Mouse (Mus musculus) limb, embryonic 14.5 days (tissue): Measurements from ENCODE around the gene Zbtb7a. TPM values are rescaled to one million over a fixed set of nuclear protein-coding genes. Genes with fewer than 3 reads are reported as not detected.

Experiments
- ATAC-seq: fragments of 200-750 bp; cut with Nextera tagmentation; 2 replicates; pipeline ENCODE4 v1.8.0; 2017; ENCODE audit warnings: low read depth, moderate number of reproducible peaks, moderate TSS enrichment; ENCODE audit not compliant: low FRiP score
- DNase-seq: peaks from one replicate; pipeline ENCODE4 v3.0.0-alpha.2; 2015; ENCODE audit warnings: low spot score
- H3K27ac ChIP-seq: fragments of 300-500 bp; sonication (generic); replicated peaks from 2 replicates; pipeline ENCODE4 v1.5.1; 2014; ENCODE audit warnings: low read depth, mild to moderate bottlenecking, low read length, moderate library complexity, mixed read lengths
- H3K27me3 ChIP-seq: fragments of 300-500 bp; sonication (generic); 2 replicates; pipeline ENCODE4 v1.6.1; 2014; ENCODE audit warnings: low read length, mixed read lengths; ENCODE audit not compliant: control insufficient read depth, insufficient read depth
- H3K36me3 ChIP-seq: fragments of 300-500 bp; sonication (generic); 2 replicates; pipeline ENCODE4 v1.6.1; 2014; ENCODE audit warnings: mild to moderate bottlenecking, low read length, moderate library complexity, mixed read lengths; ENCODE audit not compliant: control insufficient read depth, insufficient read depth
- H3K4me1 ChIP-seq: fragments of 300-500 bp; sonication (generic); 2 replicates; pipeline ENCODE4 v1.6.1; 2014; ENCODE audit warnings: antibody characterized with exemption, low read length, mixed read lengths; ENCODE audit not compliant: control insufficient read depth, insufficient read depth
- H3K4me2 ChIP-seq: fragments of 300-500 bp; sonication (generic); replicated peaks from 2 replicates; pipeline ENCODE4 v1.6.1; 2014; ENCODE audit warnings: low read depth, mild to moderate bottlenecking, low read length, moderate library complexity; ENCODE audit not compliant: severe bottlenecking
- H3K4me3 ChIP-seq: fragments of 300-500 bp; sonication (generic); replicated peaks from 2 replicates; pipeline ENCODE4 v1.5.1; 2014; ENCODE audit warnings: low read length
- H3K9ac ChIP-seq: fragments of 300-500 bp; sonication (generic); 2 replicates; pipeline ENCODE4 v1.6.1; 2014; ENCODE audit warnings: mild to moderate bottlenecking, low read depth, low read length, moderate library complexity; ENCODE audit not compliant: severe bottlenecking
- H3K9me3 ChIP-seq: fragments of 300-500 bp; sonication (generic); 2 replicates; pipeline ENCODE4 v1.6.1; 2016; ENCODE audit warnings: low read length; ENCODE audit not compliant: control insufficient read depth
- POLR2A ChIP-seq: fragments of 200-500 bp; IDR thresholded peaks from 2 replicates; pipeline ENCODE4 v1.8.0; 2012; ENCODE audit warnings: inconsistent platforms, mild to moderate bottlenecking, moderate library complexity, borderline replicate concordance; ENCODE audit not compliant: insufficient read depth, insufficient read length; ENCODE audit errors: extremely low read depth
- WGBS: fragments of 180-500 bp; shearing (Covaris S2); extraction: QIAGEN DNeasy Blood & Tissue Kit; methylation state at CpG from one replicate; pipeline ENCODE4 v1.1.7; 2014; 5-methylcytosine and 5-hydroxymethylcytosine counted together
- polyA plus RNA-seq, 2 experiments: library from polyadenylated mRNA; depleted of rRNA in 1 of 2; stranded (reverse) in 1 of 2; unstranded in 1 of 2; fragments of >200 nt; fragmentation: Nextera tagmentation in 1 of 2; extraction: Ambion mirVana in 1 of 2; gene quantifications; 2 replicates each; pipeline versions ENCODE4 v1.2.1 to v1.2.3; 2012 to 2014

The Zbtb7a gene
- polyA plus RNA-seq (2012; rRNA removed) (17.7 and 21.0 TPM in 2 replicates), polyA plus RNA-seq (2014; fragmentation: Nextera tagmentation; extraction: Ambion mirVana) (30.6 and 35.9 TPM in 2 replicates)

GRCm38 (mm10) chr10:81134966-81135681, at the start of gene Zbtb7a:
TSS of gene Zbtb7a (plus strand) at chr10:81135220.
- DNase-seq (no peak), ATAC-seq (no peak)
- peaks cover 29% of the 10 kb centered on the region for H3K4me1 ChIP-seq
- H3K4me2 ChIP-seq = peak within 1 kb of the TSS; percentile 96
- H3K9me3 ChIP-seq = no peaks in the 10 kb centered on the region
- no peaks in the 10 kb centered on the region for H3K36me3 ChIP-seq
- peak within 1 kb of the TSS; percentile 99 for H3K27ac ChIP-seq
- peak within 1 kb of the TSS; percentile 93 for H3K4me3 ChIP-seq
- no peak for TF ChIP-seq POLR2A
- peak within 1 kb of the TSS; percentile 96 for H3K9ac ChIP-seq
- peaks cover 23% of the 10 kb centered on the region for H3K27me3 ChIP-seq
- 2% methylated on average over 40 of the region's 41 CpGs for WGBS

- Histone ChIP-seq H3K4me2 (no peak overlapping the region), H3K27ac (no peak overlapping the region), H3K27me3 (no peaks in the 10 kb centered on the region), H3K9ac (no peak overlapping the region), H3K9me3 (no peaks in the 10 kb centered on the region), H3K4me1 (peaks cover 6% of the 10 kb centered on the region; the same call in 1 of the 2 replicates), H3K4me3 (no peak overlapping the region), H3K36me3 (peaks cover 5% of the 10 kb centered on the region; the same call in 1 of the 2 replicates)
- ATAC-seq = no peak
- 38% methylated on average over 2 of the region's 2 CpGs for WGBS
- no peak for TF ChIP-seq POLR2A
- DNase-seq = no peak
These were observed 48.0 kb upstream of the Zbtb7a start for GRCm38 (mm10) chr10:81087021-81087420.

- WGBS = 47% methylated on average over 2 of the region's 2 CpGs
- Histone ChIP-seq H3K4me2 (no peak overlapping the region), H3K9ac (no peak overlapping the region), H3K9me3 (no peaks in the 10 kb centered on the region), H3K4me1 (peaks cover 6% of the 10 kb centered on the region; the same call in 1 of the 2 replicates), H3K27ac (no peak overlapping the region), H3K36me3 (no peaks in the 10 kb centered on the region), H3K4me3 (no peak overlapping the region), H3K27me3 (no peaks in the 10 kb centered on the region)
- no peak for TF ChIP-seq POLR2A
- peak; percentile 32 for DNase-seq
- no peak for ATAC-seq
These were observed 45.8 kb upstream of the Zbtb7a start for GRCm38 (mm10) chr10:81089216-81089615.

GRCm38 (mm10) chr10:81090621-81091020, 44.4 kb upstream of the Zbtb7a start:
- Histone ChIP-seq H3K4me2 (no peak overlapping the region), H3K27ac (no peak overlapping the region), H3K4me1 (peaks cover 6% of the 10 kb centered on the region; the same call in 1 of the 2 replicates), H3K9ac (no peak overlapping the region), H3K4me3 (no peak overlapping the region), H3K27me3 (no peaks in the 10 kb centered on the region), H3K36me3 (no peaks in the 10 kb centered on the region), H3K9me3 (no peaks in the 10 kb centered on the region)
- ATAC-seq (no peak), DNase-seq (no peak)
- 76% methylated on average over 7 of the region's 7 CpGs for WGBS
- TF ChIP-seq POLR2A = no peak

GRCm38 (mm10) chr10:81092465-81093250, 42.4 kb upstream of the Zbtb7a start:
- Histone ChIP-seq H3K9ac (no peak overlapping the region), H3K27me3 (no peaks in the 10 kb centered on the region), H3K36me3 (no peaks in the 10 kb centered on the region), H3K4me3 (no peak overlapping the region), H3K4me2 (no peak overlapping the region), H3K27ac (no peak overlapping the region), H3K9me3 (no peaks in the 10 kb centered on the region), H3K4me1 (peaks cover 6% of the 10 kb centered on the region; the same call in 1 of the 2 replicates)
- no peak for TF ChIP-seq POLR2A
- WGBS = 51% methylated on average over 22 of the region's 22 CpGs
- ATAC-seq = no peak
- no peak for DNase-seq
